Mouse (Mus musculus) limb, embryonic 11.5 days (tissue): ENCODE measurements at regions not wholly inside any gene's neighbourhood (a gene's known extent, or its start where the extent isn't known, plus 50 kb on each side); places are given as distances from the start of the nearest gene placed in this dataset.

ENCODE experiments used
- ATAC-seq: fragments of 200-750 bp; cut with Nextera tagmentation; 2 replicates; pipeline ENCODE4 v1.8.0; 2017; ENCODE audit warnings: low read depth; ENCODE audit not compliant: insufficient number of reproducible peaks, low FRiP score, low TSS enrichment
- DNase-seq: peaks from one replicate; pipeline ENCODE4 v3.0.0-alpha.2; 2015; ENCODE audit warnings: low spot score
- H3K27ac ChIP-seq: fragments of 300-500 bp; sonication (generic); replicated peaks from 2 replicates; pipeline ENCODE4 v1.5.1; 2014; ENCODE audit warnings: low read depth, mild to moderate bottlenecking, low read length
- H3K27me3 ChIP-seq: fragments of 300-500 bp; sonication (generic); 2 replicates; pipeline ENCODE4 v1.6.1; 2014; ENCODE audit warnings: mild to moderate bottlenecking, low read length, mixed read lengths; ENCODE audit not compliant: control insufficient read depth, insufficient read depth
- H3K36me3 ChIP-seq: fragments of 300-500 bp; sonication (generic); 2 replicates; pipeline ENCODE4 v1.6.1; 2014; ENCODE audit warnings: mild to moderate bottlenecking, low read length, moderate library complexity, mixed read lengths; ENCODE audit not compliant: control insufficient read depth, insufficient read depth
- H3K4me1 ChIP-seq: fragments of 300-500 bp; sonication (generic); 2 replicates; pipeline ENCODE4 v1.6.1; 2014; ENCODE audit warnings: low read length, mixed read lengths; ENCODE audit not compliant: control insufficient read depth, insufficient read depth
- H3K4me2 ChIP-seq: fragments of 300-500 bp; sonication (generic); 2 replicates; pipeline ENCODE4 v1.6.1; 2014; ENCODE audit warnings: low read depth, mild to moderate bottlenecking, moderate library complexity; ENCODE audit not compliant: severe bottlenecking
- H3K4me3 ChIP-seq: fragments of 300-500 bp; sonication (generic); 2 replicates; pipeline ENCODE4 v1.5.1; 2014; ENCODE audit warnings: low read depth, low read length
- H3K9ac ChIP-seq: fragments of 300-500 bp; sonication (generic); 2 replicates; pipeline ENCODE4 v1.6.1; 2014; ENCODE audit warnings: mild to moderate bottlenecking, low read length
- H3K9me3 ChIP-seq: fragments of 300-500 bp; sonication (generic); 2 replicates; pipeline ENCODE4 v1.6.1; 2016; ENCODE audit warnings: low read length; ENCODE audit not compliant: control insufficient read depth
- WGBS: fragments of 180-500 bp; shearing (Covaris S2); extraction: QIAGEN DNeasy Blood & Tissue Kit; methylation state at CpG from one replicate; pipeline ENCODE4 v1.1.7; 2014; 5-methylcytosine and 5-hydroxymethylcytosine counted together

DNA sequence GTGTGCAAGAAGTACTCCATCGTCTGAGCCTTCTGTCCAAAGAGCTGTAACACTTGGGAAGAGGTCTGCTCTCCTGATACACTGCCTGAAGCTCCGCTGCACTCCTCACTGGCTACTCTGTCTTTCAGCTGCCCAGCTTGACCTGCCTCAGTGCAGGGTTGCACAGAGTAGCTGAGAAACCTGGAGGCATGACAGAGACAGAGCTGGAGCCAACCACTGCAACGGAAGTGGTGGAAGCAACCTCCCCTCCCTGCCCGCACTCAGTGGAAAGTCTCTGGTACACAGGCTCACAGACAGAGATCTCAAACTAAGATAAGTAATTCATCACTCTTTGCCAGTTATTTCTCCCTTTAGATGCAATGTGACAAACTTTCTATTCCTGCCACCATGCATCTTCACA, 1638.4 kb downstream of the Kcnt2 start:
- Histone ChIP-seq H3K36me3 (no peaks in the 10 kb centered on the region), H3K27me3 (no peaks in the 10 kb centered on the region), H3K4me1 (no peaks in the 10 kb centered on the region), H3K9me3 (no peaks in the 10 kb centered on the region), H3K9ac (no peak overlapping the region), H3K4me3 (no peak overlapping the region), H3K27ac (no peak overlapping the region), H3K4me2 (no peak overlapping the region)
- 79% methylated on average over 4 of the region's 4 CpGs for WGBS
- ATAC-seq (no peak), DNase-seq (no peak)

GRCm38 (mm10) chr1:141897924-141898455, 1652.0 kb downstream of the Kcnt2 start:
- DNase-seq (no peak), ATAC-seq (no peak)
- Histone ChIP-seq H3K36me3 (no peaks in the 10 kb centered on the region), H3K27ac (no peak overlapping the region), H3K9me3 (no peaks in the 10 kb centered on the region), H3K4me2 (no peak overlapping the region), H3K27me3 (no peaks in the 10 kb centered on the region), H3K4me3 (no peak overlapping the region), H3K4me1 (no peaks in the 10 kb centered on the region), H3K9ac (no peak overlapping the region)
- WGBS, result 77% methylated on average over 8 of the region's 8 CpGs

GRCm38 (mm10) chr1:141911714-141912398, 1665.9 kb downstream of the Kcnt2 start:
- no peak for ATAC-seq
- H3K9me3 ChIP-seq, result no peaks in the 10 kb centered on the region
- DNase-seq, result no peak
- H3K27ac ChIP-seq, result no peak overlapping the region
- no peaks in the 10 kb centered on the region for H3K4me1 ChIP-seq
- H3K4me2 ChIP-seq, result no peak overlapping the region
- no peaks in the 10 kb centered on the region for H3K27me3 ChIP-seq
- H3K9ac ChIP-seq, result no peak overlapping the region
- WGBS, result 90% methylated on average over 7 of the region's 7 CpGs
- no peak overlapping the region for H3K4me3 ChIP-seq
- no peaks in the 10 kb centered on the region for H3K36me3 ChIP-seq

DNA sequence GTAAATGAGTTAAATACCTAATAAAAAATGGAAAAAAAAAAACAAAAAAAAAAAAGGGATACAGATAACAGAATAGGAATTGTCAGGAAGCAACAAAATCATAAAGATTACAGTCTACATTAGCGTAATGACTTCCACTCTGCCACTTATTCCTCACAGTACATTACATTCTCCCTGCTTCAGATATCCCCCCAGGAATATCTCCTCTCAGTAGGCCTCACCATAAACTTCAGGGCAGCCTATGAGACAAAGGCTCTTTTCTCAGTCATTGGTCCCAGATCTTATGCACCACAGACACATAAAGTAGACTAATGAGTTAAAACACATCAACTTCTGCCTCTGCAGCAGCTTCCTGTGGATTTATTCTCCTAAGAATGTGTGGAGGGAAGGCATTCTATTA, 1680.2 kb downstream of the Kcnt2 start:
- Histone ChIP-seq H3K9ac (no peak overlapping the region), H3K27ac (no peak overlapping the region), H3K9me3 (no peaks in the 10 kb centered on the region), H3K4me2 (no peak overlapping the region), H3K27me3 (no peaks in the 10 kb centered on the region), H3K4me3 (no peak overlapping the region), H3K4me1 (no peaks in the 10 kb centered on the region), H3K36me3 (no peaks in the 10 kb centered on the region)
- WGBS, result 85% methylated on average over 1 of the region's 1 CpGs
- DNase-seq (no peak), ATAC-seq (no peak)

- Histone ChIP-seq H3K9ac (no peak overlapping the region), H3K27ac (no peak overlapping the region), H3K27me3 (no peaks in the 10 kb centered on the region), H3K4me3 (no peak overlapping the region), H3K9me3 (no peaks in the 10 kb centered on the region), H3K4me1 (no peaks in the 10 kb centered on the region), H3K36me3 (no peaks in the 10 kb centered on the region), H3K4me2 (no peak overlapping the region)
- DNase-seq (no peak), ATAC-seq (no peak)
- WGBS, result 76% methylated on average over 4 of the region's 4 CpGs
Observed at GRCm38 (mm10) chr1:141926804-141927203, 1680.8 kb downstream of the Kcnt2 start.

DNA sequence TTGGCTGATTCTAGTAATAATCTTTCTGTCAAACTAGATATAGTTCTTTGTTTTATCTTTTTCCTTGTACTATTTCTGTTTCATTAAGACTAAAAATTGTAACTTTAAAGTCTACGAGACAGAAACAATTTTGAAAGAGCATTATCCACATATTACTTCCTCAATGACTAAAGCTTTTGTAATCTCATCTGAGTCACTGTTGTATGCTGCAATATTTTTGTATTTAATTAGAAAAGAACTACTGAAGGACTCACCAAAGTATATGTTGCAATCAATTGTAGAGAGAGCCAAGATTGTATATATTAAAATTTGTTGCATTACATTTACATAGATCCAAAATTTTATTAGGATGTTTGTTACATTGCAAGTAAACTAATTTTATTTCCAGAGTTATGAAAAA, 1692.4 kb upstream of the B3galt2 start:
- ATAC-seq (no peak), DNase-seq (no peak)
- H3K36me3 ChIP-seq, result no peaks in the 10 kb centered on the region
- no peak overlapping the region for H3K4me3 ChIP-seq
- no peak overlapping the region for H3K27ac ChIP-seq
- no peaks in the 10 kb centered on the region for H3K9me3 ChIP-seq
- H3K9ac ChIP-seq, result no peak overlapping the region
- no peak overlapping the region for H3K4me2 ChIP-seq
- no peaks in the 10 kb centered on the region for H3K4me1 ChIP-seq
- no peaks in the 10 kb centered on the region for H3K27me3 ChIP-seq
- WGBS, result 87% methylated on average over 1 of the region's 1 CpGs

DNA sequence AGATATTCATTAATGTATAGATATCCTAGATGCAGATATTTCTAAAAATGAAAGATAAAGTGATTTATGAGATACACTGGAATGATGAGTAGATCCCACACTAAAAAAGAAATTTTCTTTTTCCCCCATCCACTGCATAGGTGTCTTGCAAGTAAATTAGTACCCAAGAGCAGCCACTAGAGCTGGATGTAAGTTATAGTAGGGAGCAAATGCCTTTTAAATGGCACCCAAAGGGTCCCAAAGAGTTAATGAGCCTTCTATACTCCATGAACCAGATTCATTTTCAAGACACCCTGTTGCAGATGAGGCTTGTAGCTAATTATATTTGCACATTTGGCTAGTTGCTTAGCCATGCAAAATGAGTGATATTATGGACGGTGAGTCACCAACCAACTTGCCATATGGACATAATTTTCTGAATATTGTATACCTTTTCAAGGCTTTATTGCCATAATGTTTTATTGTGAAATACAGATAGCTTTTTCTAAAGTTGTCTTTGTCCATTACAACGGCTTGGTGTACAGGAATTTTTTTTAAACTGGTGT, 1686.1 kb upstream of the B3galt2 start:
- DNase-seq (no peak), ATAC-seq (no peak)
- Histone ChIP-seq H3K4me1 (no peaks in the 10 kb centered on the region), H3K4me2 (no peak overlapping the region), H3K9ac (no peak overlapping the region), H3K9me3 (no peaks in the 10 kb centered on the region), H3K36me3 (no peaks in the 10 kb centered on the region), H3K27ac (no peak overlapping the region), H3K27me3 (no peaks in the 10 kb centered on the region), H3K4me3 (no peak overlapping the region)
- 80% methylated on average over 2 of the region's 2 CpGs for whole genome bisulfite sequencing

GRCm38 (mm10) chr1:141961743-141962142, 1678.7 kb upstream of the B3galt2 start:
- 0% methylated on average over 2 of the region's 2 CpGs for WGBS
- Histone ChIP-seq H3K9me3 (no peaks in the 10 kb centered on the region), H3K27ac (no peak overlapping the region), H3K4me2 (no peak overlapping the region), H3K27me3 (no peaks in the 10 kb centered on the region), H3K9ac (no peak overlapping the region), H3K4me3 (no peak overlapping the region), H3K36me3 (no peaks in the 10 kb centered on the region), H3K4me1 (no peaks in the 10 kb centered on the region)
- ATAC-seq (no peak), DNase-seq (peak; percentile 39)

GRCm38 (mm10) chr1:141968133-141968532, 1672.3 kb upstream of the B3galt2 start:
- no peak overlapping the region for H3K4me3 ChIP-seq
- H3K27ac ChIP-seq, result no peak overlapping the region
- DNase-seq, result no peak
- ATAC-seq, result no peak
- no peaks in the 10 kb centered on the region for H3K27me3 ChIP-seq
- no peaks in the 10 kb centered on the region for H3K36me3 ChIP-seq
- 83% methylated on average over 5 of the region's 5 CpGs for WGBS
- H3K4me2 ChIP-seq, result no peak overlapping the region
- no peak overlapping the region for H3K9ac ChIP-seq
- no peaks in the 10 kb centered on the region for H3K4me1 ChIP-seq
- no peaks in the 10 kb centered on the region for H3K9me3 ChIP-seq
